Comparison of ENCODE assay signal across 20 mouse cellular contexts in genomic region chr2:167447207-167447606, GRCm38 (mm10). TPM values are rescaled to one million over a fixed set of nuclear protein-coding genes. Genes with fewer than 3 reads are reported as not detected.
DNase-seq lines count a peak whose midpoint lies in the region; ATAC-seq lines count a peak whose summit lies in the region.
"Had no signal": no experiment of that assay in that cellular context is flagged by ENCODE, and none has a peak within 500 bp of the region (broad histone marks: within the 10 kb centered on the region; RNA-seq: fewer than 3 reads in every experiment).

No protein-coding gene starts in this region.

- H3K9ac ChIP-seq in embryonic facial prominence, embryonic 15.5 days, result no peak overlapping the region
- peak overlapping the region; percentile 32; the same call in 1 of the 2 replicates for H3K9ac ChIP-seq in liver, embryonic 11.5 days (ENCODE audit: low read depth, low read length)
- H3K9ac ChIP-seq in hindbrain, embryonic 13.5 days, result no peak overlapping the region
- H3K9ac ChIP-seq in intestine, embryonic 16.5 days (ENCODE audit: low read depth, low read length), result no peak overlapping the region
- H3K9ac ChIP-seq: forebrain, embryonic 12.5 days; heart, embryonic 13.5 days; neural tube, embryonic 13.5 days had no signal

- WGBS in embryonic facial prominence, embryonic 15.5 days, result 89% methylated on average over 7 of the region's 7 CpGs
- WGBS in liver, embryonic 11.5 days, result 87% methylated on average over 7 of the region's 7 CpGs
- WGBS in hindbrain, embryonic 13.5 days, result 91% methylated on average over 7 of the region's 7 CpGs
- WGBS in intestine, embryonic 16.5 days, result 95% methylated on average over 7 of the region's 7 CpGs

- H3K4me2 ChIP-seq in embryonic facial prominence, embryonic 15.5 days (replicated peaks), result no peak overlapping the region
- peak overlapping the region; percentile 24; the same call in 1 of the 2 replicates for H3K4me2 ChIP-seq in liver, embryonic 11.5 days
- H3K4me2 ChIP-seq in hindbrain, embryonic 13.5 days, result no peak overlapping the region
- no peak overlapping the region for H3K4me2 ChIP-seq in intestine, embryonic 16.5 days (ENCODE audit: low read depth, low read length)
- H3K4me2 ChIP-seq: forebrain, embryonic 12.5 days; heart, embryonic 13.5 days; neural tube, embryonic 13.5 days had no signal

- 0 out of 2 replicates have a peak overlapping the region, but pooled peaks have one; percentile 12 for H3K27ac ChIP-seq in embryonic facial prominence, embryonic 15.5 days (replicated peaks)
- H3K27ac ChIP-seq in liver, embryonic 11.5 days (ENCODE audit: low read depth, low read length), result peak overlapping the region; percentile 58
- no peak overlapping the region for H3K27ac ChIP-seq in hindbrain, embryonic 13.5 days
- no peak overlapping the region for H3K27ac ChIP-seq in intestine, embryonic 16.5 days (ENCODE audit: low read length)
- H3K27ac ChIP-seq: heart, embryonic 13.5 days had no signal

- H3K4me3 ChIP-seq in embryonic facial prominence, embryonic 15.5 days (replicated peaks), result no peak overlapping the region
- no peak overlapping the region for H3K4me3 ChIP-seq in liver, embryonic 11.5 days (ENCODE audit: low read depth, low read length)
- H3K4me3 ChIP-seq in hindbrain, embryonic 13.5 days, result no peak overlapping the region
- H3K4me3 ChIP-seq in intestine, embryonic 16.5 days (ENCODE audit: low read length), result no peak overlapping the region
- H3K4me3 ChIP-seq: forebrain, embryonic 12.5 days; heart, embryonic 13.5 days; megakaryocyte, embryonic 14.5 days; neural tube, embryonic 13.5 days had no signal

- no peaks in the 10 kb centered on the region for H3K9me3 ChIP-seq in embryonic facial prominence, embryonic 15.5 days (replicated peaks)
- no peaks in the 10 kb centered on the region for H3K9me3 ChIP-seq in liver, embryonic 11.5 days (ENCODE audit: control insufficient read depth, low read length)
- no peaks in the 10 kb centered on the region for H3K9me3 ChIP-seq in hindbrain, embryonic 13.5 days
- H3K9me3 ChIP-seq in intestine, embryonic 16.5 days (ENCODE audit: control insufficient read depth, low read length), result no peaks in the 10 kb centered on the region
- H3K9me3 ChIP-seq: forebrain, embryonic 12.5 days; heart, embryonic 13.5 days; megakaryocyte, embryonic 14.5 days; neural tube, embryonic 13.5 days had no signal

- peak; percentile 20 for DNase-seq in spleen, adult 12 weeks (ENCODE audit: low spot score)
- DNase-seq in spleen, postnatal 14 days (ENCODE audit: low spot score in 2 of 2), result no peak
- no peak for DNase-seq in liver, embryonic 11.5 days (ENCODE audit: low spot score)
- DNase-seq in gastrocnemius, adult 18-20 months (ENCODE audit: low spot score), result no peak
- DNase-seq: cerebellum, adult 11 months; gastrocnemius, postnatal 25 days; heart, postnatal 4 days; kidney, adult 8-10 months; kidney, postnatal 25 days; layer of hippocampus, adult 9-11 months; lung, postnatal 14 days; right cerebral cortex, postnatal 14 days had no signal

- H3K4me1 ChIP-seq in embryonic facial prominence, embryonic 15.5 days, result peaks cover 21% of the 10 kb centered on the region
- peaks cover 34% of the 10 kb centered on the region for H3K4me1 ChIP-seq in liver, embryonic 11.5 days (replicated peaks; ENCODE audit: control insufficient read depth, insufficient read depth, low read length)
- H3K4me1 ChIP-seq in hindbrain, embryonic 13.5 days (replicated peaks), result 0 out of 2 replicates have a peak, but pooled peaks cover 8% of the 10 kb centered on the region
- no peaks in the 10 kb centered on the region for H3K4me1 ChIP-seq in intestine, embryonic 16.5 days (ENCODE audit: control insufficient read depth, insufficient read depth, low read length)
- H3K4me1 ChIP-seq: forebrain, embryonic 12.5 days had no signal

- ATAC-seq in embryonic facial prominence, embryonic 15.5 days (ENCODE audit: insufficient number of reproducible peaks, low FRiP score, low TSS enrichment, low read depth), result no peak
- ATAC-seq in liver, embryonic 11.5 days (replicated peaks; ENCODE audit: low FRiP score), result peak; percentile 60
- no peak for ATAC-seq in hindbrain, embryonic 13.5 days (ENCODE audit: low FRiP score)
- no peak for ATAC-seq in intestine, embryonic 16.5 days
- ATAC-seq: hindbrain, postnatal 0 days had no signal

- H3K36me3 ChIP-seq in embryonic facial prominence, embryonic 15.5 days, result peaks cover 47% of the 10 kb centered on the region
- H3K36me3 ChIP-seq in liver, embryonic 11.5 days (ENCODE audit: control insufficient read depth, insufficient read depth, low read length), result peaks cover 29% of the 10 kb centered on the region
- H3K36me3 ChIP-seq in hindbrain, embryonic 13.5 days, result peaks cover 83% of the 10 kb centered on the region
- peaks cover 5% of the 10 kb centered on the region; the same call in 1 of the 2 replicates for H3K36me3 ChIP-seq in intestine, embryonic 16.5 days (ENCODE audit: control insufficient read depth, insufficient read depth, low read length)

- no peaks in the 10 kb centered on the region for H3K27me3 ChIP-seq in embryonic facial prominence, embryonic 15.5 days
- no peaks in the 10 kb centered on the region for H3K27me3 ChIP-seq in liver, embryonic 11.5 days (replicated peaks; ENCODE audit: control insufficient read depth, insufficient read depth, low read length)
- H3K27me3 ChIP-seq in hindbrain, embryonic 13.5 days, result no peaks in the 10 kb centered on the region
- H3K27me3 ChIP-seq in intestine, embryonic 16.5 days (replicated peaks; ENCODE audit: control insufficient read depth, insufficient read depth, low read length), result no peaks in the 10 kb centered on the region
- H3K27me3 ChIP-seq: forebrain, embryonic 12.5 days; heart, embryonic 13.5 days; megakaryocyte, embryonic 14.5 days; neural tube, embryonic 13.5 days had no signal

RNA-seq across cellular contexts. Expression of gene Slc9a8, which starts 25.7 kb away (rescaled TPM):
- 17.0 and 20.5 TPM in 2 replicates for polyA plus RNA-seq in embryonic facial prominence, embryonic 15.5 days (2015; fragmentation: Nextera tagmentation; extraction: Ambion mirVana)
- 22.0 and 23.8 TPM in 2 replicates for polyA plus RNA-seq in liver, embryonic 11.5 days (2014; fragmentation: Nextera tagmentation; extraction: Ambion mirVana)
- total RNA-seq in gastrocnemius, adult 18-20 months (2021), result 10 to 100 TPM; 24.5 to 26.0 TPM
- 21.2 and 22.7 TPM in 2 replicates for polyA plus RNA-seq in hindbrain, embryonic 13.5 days (2015; fragmentation: Nextera tagmentation; extraction: Ambion mirVana)
- 19.0 and 21.4 TPM in 2 replicates for polyA plus RNA-seq in intestine, embryonic 16.5 days (2015; fragmentation: Nextera tagmentation; extraction: Ambion mirVana)

RNA-seq across cellular contexts. Expression of gene Rnf114, which starts 45.2 kb away (rescaled TPM):
- 79.2 and 80.1 TPM in 2 replicates for polyA plus RNA-seq in embryonic facial prominence, embryonic 15.5 days (2015; fragmentation: Nextera tagmentation; extraction: Ambion mirVana)
- 55.9 and 57.7 TPM in 2 replicates for polyA plus RNA-seq in liver, embryonic 11.5 days (2014; fragmentation: Nextera tagmentation; extraction: Ambion mirVana)
- total RNA-seq in gastrocnemius, adult 18-20 months (2021), result 10 to 100 TPM; 37.5 to 45.6 TPM
- 139 TPM in 2 replicates for polyA plus RNA-seq in hindbrain, embryonic 13.5 days (2015; fragmentation: Nextera tagmentation; extraction: Ambion mirVana)
- polyA plus RNA-seq in intestine, embryonic 16.5 days (2015; fragmentation: Nextera tagmentation; extraction: Ambion mirVana), result 75.7 and 76.5 TPM in 2 replicates

RNA-seq across cellular contexts. Expression of gene Spata2, which starts 45.5 kb away (rescaled TPM):
- 14.5 and 16.2 TPM in 2 replicates for polyA plus RNA-seq in embryonic facial prominence, embryonic 15.5 days (2015; fragmentation: Nextera tagmentation; extraction: Ambion mirVana)
- 16.2 and 17.5 TPM in 2 replicates for polyA plus RNA-seq in liver, embryonic 11.5 days (2014; fragmentation: Nextera tagmentation; extraction: Ambion mirVana)
- 10 to 100 TPM; 18.4 to 19.5 TPM for total RNA-seq in gastrocnemius, adult 18-20 months (2021)
- 24.6 and 26.0 TPM in 2 replicates for polyA plus RNA-seq in hindbrain, embryonic 13.5 days (2015; fragmentation: Nextera tagmentation; extraction: Ambion mirVana)
- 14.2 and 15.4 TPM in 2 replicates for polyA plus RNA-seq in intestine, embryonic 16.5 days (2015; fragmentation: Nextera tagmentation; extraction: Ambion mirVana)

Comparison
In these comparisons a context has a peak if more than half of its experiments do, and no peak if none do; other contexts are left out.
1. H3K27ac ChIP-seq: peak in embryonic facial prominence, embryonic 15.5 days (single experiment) and liver, embryonic 11.5 days (single experiment); none in hindbrain, embryonic 13.5 days (single experiment) and intestine, embryonic 16.5 days (single experiment).